Mouse (Mus musculus) brain, embryonic 14.5 days (tissue): Measurements from ENCODE around the gene G530012D18Rik.
"Not testable (repeated sequence)": the region's sequence is repeated elsewhere in the genome, so short reads cannot be mapped to it uniquely, and the experiment has no call there.

Experiments used
- CTCF ChIP-seq: fragments of 200-500 bp; IDR thresholded peaks from 2 replicates; pipeline ENCODE4 v1.5.1; 2012; ENCODE audit warnings: inconsistent platforms, mild to moderate bottlenecking, moderate library complexity, borderline replicate concordance; ENCODE audit not compliant: insufficient read depth, insufficient read length; ENCODE audit errors: extremely low read depth
- POLR2A ChIP-seq: fragments of 200-500 bp; IDR thresholded peaks from 2 replicates; pipeline ENCODE4 v1.6.1; 2012; ENCODE audit warnings: mild to moderate bottlenecking, inconsistent platforms, borderline replicate concordance; ENCODE audit not compliant: poor library complexity, insufficient read depth, insufficient read length, severe bottlenecking; ENCODE audit errors: extremely low read depth

DNA sequence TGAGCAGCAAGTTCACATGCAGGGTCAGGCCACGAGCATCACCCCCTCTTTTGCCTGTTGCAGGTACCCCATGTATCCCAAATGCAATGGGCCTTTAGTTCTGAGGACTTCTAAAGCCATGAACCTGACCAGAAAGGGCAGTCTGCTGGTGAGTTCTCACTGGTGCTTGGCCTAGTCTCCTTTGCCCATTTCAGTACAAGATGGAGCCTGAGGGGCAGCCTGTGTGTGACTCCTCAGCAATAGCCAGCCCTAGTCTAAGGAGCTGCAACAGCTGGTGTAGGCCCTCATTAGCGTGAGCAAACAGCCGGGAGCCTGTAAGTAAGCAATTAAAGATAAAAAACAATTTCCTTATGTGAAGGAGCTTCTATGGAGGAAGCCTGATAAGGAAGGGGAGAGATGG, 5.1 kb downstream of the G530012D18Rik start:
- not testable (repeated sequence) for TF ChIP-seq CTCF, POLR2A
